Mouse (Mus musculus) thymus, postnatal 25 days (tissue): ENCODE data around the gene Olfr1378.
A peak's percentile ranks its signal among the peaks of the same experiment; 100 is the strongest.

ENCODE experiments used
- DNase-seq: peaks from one replicate; pipeline ENCODE4 v3.0.0; 2022

Olfr1378 gene

GRCm38 (mm10) chr11:50966230-50966629 is at the start of gene Olfr1378:
Gene Olfr1378, plus strand, starts transcription at chr11:50966530.
- no peak for DNase-seq

GRCm38 (mm10) chr11:50930469-50931014 is 35.8 kb upstream of the Olfr1378 start:
- DNase-seq, result no peak

- DNase-seq, result no peak
Observed at GRCm38 (mm10) chr11:50931021-50931420, 35.3 kb upstream of the Olfr1378 start.

GRCm38 (mm10) chr11:50931451-50931866 is 34.9 kb upstream of the Olfr1378 start, which contains the start of gene Zfp354b:
Gene Zfp354b, minus strand, starts transcription at chr11:50931633.
- peak; percentile 42 for DNase-seq

GRCm38 (mm10) chr11:50932040-50932439 is 34.3 kb upstream of the Olfr1378 start:
- no peak for DNase-seq

GRCm38 (mm10) chr11:50938435-50938834 is 27.9 kb upstream of the Olfr1378 start:
- no peak for DNase-seq

GRCm38 (mm10) chr11:50939621-50940366 is 26.5 kb upstream of the Olfr1378 start:
- no peak for DNase-seq

GRCm38 (mm10) chr11:50942386-50942785 is 23.9 kb upstream of the Olfr1378 start:
- DNase-seq, result no peak

GRCm38 (mm10) chr11:50943506-50943905 is 22.8 kb upstream of the Olfr1378 start, which contains the start of gene 4933414I15Rik:
Gene 4933414I15Rik, minus strand, starts transcription at chr11:50943765.
- no peak for DNase-seq

GRCm38 (mm10) chr11:50952290-50952689 is 14.0 kb upstream of the Olfr1378 start:
- DNase-seq, result no peak

GRCm38 (mm10) chr11:50953665-50954064 is 12.7 kb upstream of the Olfr1378 start, which contains the start of gene Prop1:
Gene Prop1, minus strand, starts transcription at chr11:50953765.
- DNase-seq, result no peak

- no peak for DNase-seq
Observed at GRCm38 (mm10) chr11:50964886-50965285, 1.4 kb upstream of the Olfr1378 start.

GRCm38 (mm10) chr11:50977216-50977615 is 10.9 kb downstream of the Olfr1378 start:
- no peak for DNase-seq

- DNase-seq, result no peak
Observed at GRCm38 (mm10) chr11:50981667-50982066, 15.3 kb downstream of the Olfr1378 start, which contains the start of gene Olfr1377. Gene Olfr1377, plus strand, starts transcription at chr11:50981967.

- no peak for DNase-seq
Observed at GRCm38 (mm10) chr11:51003296-51003695, 37.0 kb downstream of the Olfr1378 start, which contains the start of gene Olfr51. Gene Olfr51, plus strand, starts transcription at chr11:51003596.

- DNase-seq, result no peak
Observed at GRCm38 (mm10) chr11:51011821-51012220, 45.5 kb downstream of the Olfr1378 start.

- no peak for DNase-seq
Observed at GRCm38 (mm10) chr11:51013936-51014335, 47.6 kb downstream of the Olfr1378 start, which contains the start of gene Olfr54. Gene Olfr54, plus strand, starts transcription at chr11:51014236.

- DNase-seq, result no peak
Observed at GRCm38 (mm10) chr11:51016341-51016740, 50.0 kb downstream of the Olfr1378 start.
